Mouse (Mus musculus): ENCODE data around the gene Ctdnep1. TPM values are rescaled to one million over a fixed set of nuclear protein-coding genes. Genes with fewer than 3 reads are reported as not detected.

Ctdnep1 gene
- polyA plus RNA-seq (2012; rRNA removed; ENCODE audit: low replicate concordance) = 85.4 and 132 TPM in 2 replicates

GRCm38 (mm10) chr11:69981141-69981762, at the start of gene Ctdnep1:
Ctdnep1 (plus strand) TSS chr11:69981156.

GRCm38 (mm10) chr11:69935137-69935879, 45.6 kb upstream of the Ctdnep1 start, which contains the start of gene Ybx2:
Ybx2 (plus strand) TSS chr11:69935796.

GRCm38 (mm10) chr11:69948066-69948762, 32.7 kb upstream of the Ctdnep1 start, which contains the start of gene Slc2a4:
Slc2a4 (minus strand) TSS chr11:69948188.

GRCm38 (mm10) chr11:69964650-69965270, 16.2 kb upstream of the Ctdnep1 start, which contains the start of gene Cldn7:
Cldn7 (plus strand) TSS chr11:69964779.

GRCm38 (mm10) chr11:69982225-69982624, 1.3 kb downstream of the Ctdnep1 start, which contains the start of gene Elp5:
Elp5 (minus strand) TSS chr11:69982517.

GRCm38 (mm10) chr11:69990850-69991691, 10.1 kb downstream of the Ctdnep1 start, which contains the start of gene Gabarap:
Gabarap (plus strand) TSS chr11:69991143.

GRCm38 (mm10) chr11:69995391-69995960, 14.5 kb downstream of the Ctdnep1 start, which contains the start of gene Phf23:
Phf23 (plus strand) TSS chr11:69995777.

GRCm38 (mm10) chr11:70000396-70000898, 19.5 kb downstream of the Ctdnep1 start, which contains the start of gene Dvl2:
Dvl2 (plus strand) TSS chr11:70000595.

GRCm38 (mm10) chr11:70014880-70015558, 34.1 kb downstream of the Ctdnep1 start, which contains the start of gene Acadvl:
Acadvl (minus strand) TSS chr11:70015411.

GRCm38 (mm10) chr11:70016669-70017068, 35.7 kb downstream of the Ctdnep1 start, which contains the start of gene Dlg4:
Dlg4 (plus strand) TSS chr11:70016942.

Other genes with a start within 250 kb of the Ctdnep1 start
- 22.0 and 29.9 TPM in 2 replicates for gene Polr2a, start 222.5 kb upstream of the Ctdnep1 start, polyA plus RNA-seq (2012; rRNA removed; ENCODE audit: low replicate concordance)
- gene Slc35g3, start 219.2 kb upstream of the Ctdnep1 start, polyA plus RNA-seq (2012; rRNA removed; ENCODE audit: low replicate concordance) = 0.13 TPM in 1 of 2 replicates, not detected in the other
- 7.0 and 19.2 TPM in 2 replicates for gene Zbtb4, start 215.2 kb upstream of the Ctdnep1 start, polyA plus RNA-seq (2012; rRNA removed; ENCODE audit: low replicate concordance)
- 3.8 and 6.8 TPM in 2 replicates for gene Chrnb1, start 185.2 kb upstream of the Ctdnep1 start, polyA plus RNA-seq (2012; rRNA removed; ENCODE audit: low replicate concordance)
- gene Fgf11, start 179.3 kb upstream of the Ctdnep1 start, polyA plus RNA-seq (2012; rRNA removed; ENCODE audit: low replicate concordance) = 2.7 and 6.1 TPM in 2 replicates
- 44.7 and 80.5 TPM in 2 replicates for gene Tmem102, start 175.5 kb upstream of the Ctdnep1 start, polyA plus RNA-seq (2012; rRNA removed; ENCODE audit: low replicate concordance)
- gene Gm39566, start 165.9 kb upstream of the Ctdnep1 start, polyA plus RNA-seq (2012; rRNA removed; ENCODE audit: low replicate concordance) = not detected in 2 replicates
- gene Spem2, start 162.7 kb upstream of the Ctdnep1 start, polyA plus RNA-seq (2012; rRNA removed; ENCODE audit: low replicate concordance) = not detected in 2 replicates
- gene Spem1, start 159.0 kb upstream of the Ctdnep1 start, polyA plus RNA-seq (2012; rRNA removed; ENCODE audit: low replicate concordance) = 0.09 and 0.13 TPM in 2 replicates
- gene Nlgn2, start 143.4 kb upstream of the Ctdnep1 start, polyA plus RNA-seq (2012; rRNA removed; ENCODE audit: low replicate concordance) = 6.9 and 15.5 TPM in 2 replicates
- gene Tmem256, start 142.6 kb upstream of the Ctdnep1 start, polyA plus RNA-seq (2012; rRNA removed; ENCODE audit: low replicate concordance) = 102 and 130 TPM in 2 replicates
- gene Plscr3, start 134.8 kb upstream of the Ctdnep1 start, polyA plus RNA-seq (2012; rRNA removed; ENCODE audit: low replicate concordance) = 39.3 and 58.9 TPM in 2 replicates
- gene Tnk1, start 122.4 kb upstream of the Ctdnep1 start, polyA plus RNA-seq (2012; rRNA removed; ENCODE audit: low replicate concordance) = 34.8 and 47.5 TPM in 2 replicates
- not detected in 2 replicates for gene Tmem95, start 103.1 kb upstream of the Ctdnep1 start, polyA plus RNA-seq (2012; rRNA removed; ENCODE audit: low replicate concordance)
- gene Kctd11, start 99.8 kb upstream of the Ctdnep1 start, polyA plus RNA-seq (2012; rRNA removed; ENCODE audit: low replicate concordance) = 2.0 and 2.3 TPM in 2 replicates
- 7.4 and 13.8 TPM in 2 replicates for gene Acap1, start 85.6 kb upstream of the Ctdnep1 start, polyA plus RNA-seq (2012; rRNA removed; ENCODE audit: low replicate concordance)
- gene 2810408A11Rik, start 80.2 kb upstream of the Ctdnep1 start, polyA plus RNA-seq (2012; rRNA removed; ENCODE audit: low replicate concordance) = 2.1 and 3.0 TPM in 2 replicates
- 20.1 and 23.0 TPM in 2 replicates for gene Neurl4, start 80.1 kb upstream of the Ctdnep1 start, polyA plus RNA-seq (2012; rRNA removed; ENCODE audit: low replicate concordance)
- 106 and 110 TPM in 2 replicates for gene Gps2, start 67.3 kb upstream of the Ctdnep1 start, polyA plus RNA-seq (2012; rRNA removed; ENCODE audit: low replicate concordance)
- 196 and 222 TPM in 2 replicates for gene Eif5a, start 59.2 kb upstream of the Ctdnep1 start, polyA plus RNA-seq (2012; rRNA removed; ENCODE audit: low replicate concordance)
- 10.8 and 28.6 TPM in 2 replicates for gene Ybx2, start 45.4 kb upstream of the Ctdnep1 start, polyA plus RNA-seq (2012; rRNA removed; ENCODE audit: low replicate concordance)
- gene Slc2a4, start 33.0 kb upstream of the Ctdnep1 start, polyA plus RNA-seq (2012; rRNA removed; ENCODE audit: low replicate concordance) = 15.5 and 23.7 TPM in 2 replicates
- gene Cldn7, start 16.4 kb upstream of the Ctdnep1 start, polyA plus RNA-seq (2012; rRNA removed; ENCODE audit: low replicate concordance) = 294 and 1,474 TPM in 2 replicates
- gene Elp5, start 1.4 kb downstream of the Ctdnep1 start, polyA plus RNA-seq (2012; rRNA removed; ENCODE audit: low replicate concordance) = 38.1 and 39.2 TPM in 2 replicates
- 200 and 478 TPM in 2 replicates for gene Gabarap, start 10.0 kb downstream of the Ctdnep1 start, polyA plus RNA-seq (2012; rRNA removed; ENCODE audit: low replicate concordance)
- 8.8 and 9.4 TPM in 2 replicates for gene Phf23, start 14.6 kb downstream of the Ctdnep1 start, polyA plus RNA-seq (2012; rRNA removed; ENCODE audit: low replicate concordance)
- gene Dvl2, start 19.4 kb downstream of the Ctdnep1 start, polyA plus RNA-seq (2012; rRNA removed; ENCODE audit: low replicate concordance) = 5.5 and 7.4 TPM in 2 replicates
- gene Acadvl, start 34.3 kb downstream of the Ctdnep1 start, polyA plus RNA-seq (2012; rRNA removed; ENCODE audit: low replicate concordance) = 124 and 125 TPM in 2 replicates
- gene Dlg4, start 35.8 kb downstream of the Ctdnep1 start, polyA plus RNA-seq (2012; rRNA removed; ENCODE audit: low replicate concordance) = 5.2 and 5.7 TPM in 2 replicates
- 0.49 TPM in 1 of 2 replicates, not detected in the other for gene Asgr1, start 72.9 kb downstream of the Ctdnep1 start, polyA plus RNA-seq (2012; rRNA removed; ENCODE audit: low replicate concordance)
- 0.17 and 0.21 TPM in 2 replicates for gene Asgr2, start 111.5 kb downstream of the Ctdnep1 start, polyA plus RNA-seq (2012; rRNA removed; ENCODE audit: low replicate concordance)
- gene Mgl2, start 149.2 kb downstream of the Ctdnep1 start, polyA plus RNA-seq (2012; rRNA removed; ENCODE audit: low replicate concordance) = 0.84 and 1.1 TPM in 2 replicates
- 0.66 and 0.88 TPM in 2 replicates for gene Clec10a, start 175.0 kb downstream of the Ctdnep1 start, polyA plus RNA-seq (2012; rRNA removed; ENCODE audit: low replicate concordance)
- gene Slc16a11, start 231.6 kb downstream of the Ctdnep1 start, polyA plus RNA-seq (2012; rRNA removed; ENCODE audit: low replicate concordance) = 22.1 and 33.3 TPM in 2 replicates
- 5.7 and 10.5 TPM in 2 replicates for gene Slc16a13, start 239.9 kb downstream of the Ctdnep1 start, polyA plus RNA-seq (2012; rRNA removed; ENCODE audit: low replicate concordance)
- gene Bcl6b, start 248.6 kb downstream of the Ctdnep1 start, polyA plus RNA-seq (2012; rRNA removed; ENCODE audit: low replicate concordance) = 0.81 and 2.0 TPM in 2 replicates

Data from duodenum, adult 2 months (tissue).